9 mouse cellular contexts compared by ENCODE assay signal in the genomic region with DNA sequence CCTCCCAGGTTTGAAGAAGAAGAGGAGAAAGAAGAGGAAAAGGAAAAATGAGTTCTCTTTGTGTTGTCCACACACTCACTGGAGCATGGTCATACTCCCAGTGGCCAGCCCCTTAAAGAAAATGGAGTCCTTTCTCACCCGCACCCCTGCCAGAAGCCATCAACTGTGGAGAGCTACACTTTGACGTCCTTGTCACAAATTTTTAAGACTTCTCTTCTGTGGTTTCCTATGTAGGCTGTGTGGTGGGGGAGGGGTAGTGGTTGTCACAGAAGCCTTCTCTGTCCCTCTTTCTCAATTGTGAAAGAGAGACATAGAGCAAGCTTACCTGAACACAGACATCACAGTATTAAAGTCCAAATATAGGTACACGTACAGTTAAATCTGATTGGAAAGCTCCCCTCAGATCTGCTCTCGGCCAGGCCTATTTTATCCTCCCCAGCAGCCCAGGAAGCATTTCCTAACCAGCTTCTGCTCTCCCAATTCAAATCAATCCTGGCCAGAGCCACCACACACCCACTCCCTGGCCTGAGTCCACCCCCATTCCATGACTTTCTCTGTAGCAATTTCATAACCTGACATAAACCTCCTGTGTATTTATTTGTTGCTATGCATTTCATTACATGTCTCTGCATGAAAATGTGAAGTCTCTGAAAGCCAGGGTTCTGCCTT.
DNase-seq lines count a peak whose midpoint lies in the region; ATAC-seq lines count a peak whose summit lies in the region.
"Had no signal": no experiment of that assay in that cellular context is flagged by ENCODE, and none has a peak within 500 bp of the region (broad histone marks: within the 10 kb centered on the region; RNA-seq: fewer than 3 reads in every experiment).

No protein-coding gene starts in this region.

- H3K9ac ChIP-seq in limb, embryonic 15.5 days, result no peak overlapping the region
- H3K9ac ChIP-seq in hindbrain, embryonic 14.5 days, result no peak overlapping the region

- H3K27ac ChIP-seq in limb, embryonic 15.5 days, result peak overlapping the region; percentile 59
- no peak overlapping the region for H3K27ac ChIP-seq in hindbrain, embryonic 14.5 days

- ATAC-seq in limb, embryonic 15.5 days (ENCODE audit: insufficient number of reproducible peaks, low FRiP score, low TSS enrichment, low read depth), result no peak
- no peak for ATAC-seq in hindbrain, embryonic 14.5 days (ENCODE audit: low FRiP score)

- H3K27me3 ChIP-seq in limb, embryonic 15.5 days, result no peaks in the 10 kb centered on the region
- H3K27me3 ChIP-seq in hindbrain, embryonic 14.5 days (ENCODE audit: control insufficient read depth, insufficient read depth, low read length), result no peaks in the 10 kb centered on the region

- 22% methylated on average over 4 of the region's 4 CpGs for WGBS in limb, embryonic 15.5 days
- 73% methylated on average over 4 of the region's 4 CpGs for WGBS in hindbrain, embryonic 14.5 days

- DNase-seq in kidney, postnatal 4 days, result peak; percentile 56 to 65
- DNase-seq in kidney, adult 9 months, result no peak
- peak; percentile 65 for DNase-seq in adipocyte (ENCODE audit: low spot score)
- peak; percentile 98 for DNase-seq in gonadal fat pad, adult 2 months (ENCODE audit: low read depth)
- DNase-seq in testis, postnatal 10 days (ENCODE audit: low spot score), result no peak
- no peak for DNase-seq in hindbrain, embryonic 14.5 days (ENCODE audit: low spot score)
- DNase-seq in cerebellum, postnatal 4 days (ENCODE audit: low spot score in 2 of 2), result no peak

- H3K9me3 ChIP-seq in limb, embryonic 15.5 days, result no peaks in the 10 kb centered on the region
- no peaks in the 10 kb centered on the region for H3K9me3 ChIP-seq in hindbrain, embryonic 14.5 days (ENCODE audit: control insufficient read depth, low read length)

- H3K4me3 ChIP-seq in limb, embryonic 15.5 days, result no peak overlapping the region
- no peak overlapping the region for H3K4me3 ChIP-seq in hindbrain, embryonic 14.5 days (replicated peaks; ENCODE audit: low read length)
- H3K4me3 ChIP-seq: erythroblast, embryonic 14.5 days had no signal

- no peak overlapping the region for H3K4me2 ChIP-seq in limb, embryonic 15.5 days
- no peak overlapping the region for H3K4me2 ChIP-seq in hindbrain, embryonic 14.5 days (replicated peaks)

- H3K4me1 ChIP-seq in limb, embryonic 15.5 days, result peaks cover 8% of the 10 kb centered on the region; the same call in 1 of the 2 replicates
- H3K4me1 ChIP-seq in hindbrain, embryonic 14.5 days (replicated peaks; ENCODE audit: control insufficient read depth, insufficient read depth, low read length), result no peaks in the 10 kb centered on the region

- no peaks in the 10 kb centered on the region for H3K36me3 ChIP-seq in limb, embryonic 15.5 days
- H3K36me3 ChIP-seq in hindbrain, embryonic 14.5 days (replicated peaks; ENCODE audit: control insufficient read depth, insufficient read depth), result no peaks in the 10 kb centered on the region

Comparison
In these comparisons a context has a peak if more than half of its experiments do, and no peak if none do; other contexts are left out.
1. DNase-seq: peak in kidney, postnatal 4 days (2 of 2), adipocyte (single experiment) and gonadal fat pad, adult 2 months (single experiment); none in kidney, adult 9 months (single experiment), testis, postnatal 10 days (single experiment), hindbrain, embryonic 14.5 days (single experiment) and cerebellum, postnatal 4 days (0 of 2).